Mouse (Mus musculus) mesoderm, embryonic 11.5 days (tissue): ENCODE results near the gene Pnma5.
"Not testable (repeated sequence)": the region's sequence is repeated elsewhere in the genome, so short reads cannot be mapped to it uniquely, and the experiment has no call there.

ENCODE experiments used
- DNase-seq: peaks from one replicate; pipeline ENCODE4 v3.0.0-alpha.2; 2012; ENCODE audit warnings: low read depth, low spot score

The Pnma5 gene

GRCm38 (mm10) chrX:73037003-73037402 lies at the start of gene Pnma5:
TSS of gene Pnma5 (minus strand) at chrX:73037103.
- DNase-seq, result no peak

GRCm38 (mm10) chrX:73082267-73083055 lies 45.6 kb upstream of the Pnma5 start, which contains the start of gene Xlr4a:
TSS of gene Xlr4a (minus strand) at chrX:73082478.
- not testable (repeated sequence) for DNase-seq

- not testable (repeated sequence) for DNase-seq
These were observed 29.9 kb upstream of the Pnma5 start for GRCm38 (mm10) chrX:73066765-73067312.

- no peak for DNase-seq
These were observed 27.5 kb upstream of the Pnma5 start, which contains the start of gene Pnma3 for GRCm38 (mm10) chrX:73064415-73064793. TSS of gene Pnma3 (plus strand) at chrX:73064787.

- DNase-seq, result peak; percentile 22
These were observed 26.9 kb upstream of the Pnma5 start for GRCm38 (mm10) chrX:73063512-73064414.

GRCm38 (mm10) chrX:73062323-73062722 lies 25.4 kb upstream of the Pnma5 start:
- no peak for DNase-seq

- no peak for DNase-seq
These were observed 24.6 kb upstream of the Pnma5 start for GRCm38 (mm10) chrX:73061528-73061927.

- peak; percentile 92 for DNase-seq
These were observed 17.1 kb upstream of the Pnma5 start for GRCm38 (mm10) chrX:73053860-73054563.

GRCm38 (mm10) chrX:73039666-73040065 lies 2.8 kb upstream of the Pnma5 start:
- no peak for DNase-seq

- no peak for DNase-seq
These were observed 1.9 kb upstream of the Pnma5 start for GRCm38 (mm10) chrX:73038831-73039230.

- no peak for DNase-seq
These were observed 24.1 kb downstream of the Pnma5 start for GRCm38 (mm10) chrX:73012846-73013245.

- peak; percentile 93 for DNase-seq
These were observed 29.1 kb downstream of the Pnma5 start for GRCm38 (mm10) chrX:73007597-73008479.

GRCm38 (mm10) chrX:73005678-73006077 lies 31.2 kb downstream of the Pnma5 start:
- DNase-seq, result no peak

GRCm38 (mm10) chrX:73003110-73003509 lies 33.8 kb downstream of the Pnma5 start:
- no peak for DNase-seq

GRCm38 (mm10) chrX:72995542-72995941 lies 41.4 kb downstream of the Pnma5 start:
- DNase-seq, result no peak

GRCm38 (mm10) chrX:72992291-72992919 lies 44.5 kb downstream of the Pnma5 start:
- no peak for DNase-seq

- DNase-seq, result no peak
These were observed 46.3 kb downstream of the Pnma5 start for GRCm38 (mm10) chrX:72990581-72990980.

GRCm38 (mm10) chrX:72988431-72988830 lies 48.5 kb downstream of the Pnma5 start:
- no peak for DNase-seq

GRCm38 (mm10) chrX:72987520-72987905 lies 49.4 kb downstream of the Pnma5 start:
- no peak for DNase-seq
